Mouse (Mus musculus) heart, embryonic 10.5 days (tissue): ENCODE data around the gene E130208F15Rik. TPM values are rescaled to one million over a fixed set of nuclear protein-coding genes. Genes with fewer than 3 reads are reported as not detected.

Source experiments
- DNase-seq: peaks from one replicate; pipeline ENCODE4 v3.0.0-alpha.2; 2017; ENCODE audit warnings: low spot score
- H3K27ac ChIP-seq: fragments of 300-500 bp; sonication (generic); 2 replicates; pipeline ENCODE4 v1.5.1; 2016; ENCODE audit warnings: mild to moderate bottlenecking
- H3K27me3 ChIP-seq: fragments of 300-500 bp; sonication (generic); 2 replicates; pipeline ENCODE4 v1.6.1; 2016; ENCODE audit warnings: mild to moderate bottlenecking; ENCODE audit not compliant: poor library complexity, insufficient read depth, severe bottlenecking
- H3K36me3 ChIP-seq: fragments of 300-500 bp; sonication (generic); 2 replicates; pipeline ENCODE4 v1.6.1; 2016; ENCODE audit warnings: mild to moderate bottlenecking, moderate library complexity
- H3K4me1 ChIP-seq: fragments of 300-500 bp; sonication (generic); 2 replicates; pipeline ENCODE4 v1.6.1; 2016; ENCODE audit warnings: mild to moderate bottlenecking
- H3K4me3 ChIP-seq: fragments of 300-500 bp; sonication (generic); 2 replicates; pipeline ENCODE4 v1.5.1; 2016; ENCODE audit warnings: mild to moderate bottlenecking, moderate library complexity
- H3K9me3 ChIP-seq: fragments of 300-500 bp; sonication (generic); 2 replicates; pipeline ENCODE4 v1.6.1; 2016; ENCODE audit warnings: mild to moderate bottlenecking, moderate library complexity
- WGBS: fragments of 180-500 bp; shearing (Covaris S2); methylation state at CpG from one replicate; pipeline ENCODE4 v1.1.7; 2016; 5-methylcytosine and 5-hydroxymethylcytosine counted together
- polyA plus RNA-seq: library from polyadenylated mRNA; unstranded; fragments of >200 nt; fragmentation: Nextera tagmentation; extraction: Ambion mirVana; gene quantifications from 2 replicates; pipeline ENCODE4 v1.2.1, GENCODE M21; 2016

E130208F15Rik gene
- polyA plus RNA-seq, 1 experiment from 2014 or later: 3.2 TPM

- H3K4me1 ChIP-seq: peaks cover 22% of the 10 kb centered on the region
- 74% methylated on average over 7 of the region's 7 CpGs for WGBS
These were observed 37.0 kb downstream of the E130208F15Rik start for GRCm38 (mm10) chr7:30358378-30359186.

GRCm38 (mm10) chr7:30359276-30359865 lies 37.8 kb downstream of the E130208F15Rik start:
- no peak overlapping the region for H3K27ac ChIP-seq
- H3K36me3 ChIP-seq: peaks cover 15% of the 10 kb centered on the region
- peaks cover 68% of the 10 kb centered on the region for H3K27me3 ChIP-seq
- H3K9me3 ChIP-seq: no peaks in the 10 kb centered on the region
- DNase-seq: no peak
- peaks cover 22% of the 10 kb centered on the region for H3K4me1 ChIP-seq
- no peak overlapping the region for H3K4me3 ChIP-seq
- 78% methylated on average over 31 of the region's 31 CpGs for WGBS

More at GRCm38 (mm10) chr7:30358378-30359186, 37.0 kb downstream of the E130208F15Rik start:
- H3K9me3 ChIP-seq: no peaks in the 10 kb centered on the region
- H3K27ac ChIP-seq: no peak overlapping the region
- H3K36me3 ChIP-seq: peaks cover 15% of the 10 kb centered on the region
- peaks cover 60% of the 10 kb centered on the region for H3K27me3 ChIP-seq
- no peak overlapping the region for H3K4me3 ChIP-seq
- DNase-seq: no peak

- Histone ChIP-seq H3K27me3 (peaks cover 68% of the 10 kb centered on the region), H3K27ac (no peak overlapping the region), H3K36me3 (peaks cover 15% of the 10 kb centered on the region), H3K4me3 (no peak overlapping the region), H3K4me1 (peaks cover 22% of the 10 kb centered on the region), H3K9me3 (no peaks in the 10 kb centered on the region)
- DNase-seq: no peak
- 83% methylated on average over 17 of the region's 17 CpGs for WGBS
These were observed 38.5 kb downstream of the E130208F15Rik start for GRCm38 (mm10) chr7:30360028-30360427.

- peaks cover 22% of the 10 kb centered on the region for H3K4me1 ChIP-seq
- peak within 1 kb of the TSS; percentile 87 for H3K27ac ChIP-seq
- H3K27me3 ChIP-seq: peaks cover 62% of the 10 kb centered on the region
- H3K9me3 ChIP-seq: no peaks in the 10 kb centered on the region
- no peak for DNase-seq
- peaks cover 11% of the 10 kb centered on the region for H3K36me3 ChIP-seq
- H3K4me3 ChIP-seq: peak within 1 kb of the TSS; percentile 80
- 2% methylated on average over 45 of the region's 55 CpGs for WGBS
These were observed 41.3 kb downstream of the E130208F15Rik start, which contains the start of gene Lrfn3 for GRCm38 (mm10) chr7:30362652-30363343. Lrfn3 (minus strand) TSS chr7:30362772.

- peaks cover 60% of the 10 kb centered on the region for H3K27me3 ChIP-seq
- no peak overlapping the region for H3K27ac ChIP-seq
- 62% methylated on average over 6 of the region's 6 CpGs for WGBS
- H3K4me3 ChIP-seq: peak overlapping the region; percentile 80
- DNase-seq: no peak
- H3K4me1 ChIP-seq: peaks cover 22% of the 10 kb centered on the region
- H3K36me3 ChIP-seq: peaks cover 11% of the 10 kb centered on the region
- H3K9me3 ChIP-seq: no peaks in the 10 kb centered on the region
These were observed 41.8 kb downstream of the E130208F15Rik start for GRCm38 (mm10) chr7:30363344-30363738.

- Histone ChIP-seq H3K4me3 (no peak overlapping the region), H3K36me3 (no peaks in the 10 kb centered on the region), H3K4me1 (peaks cover 5% of the 10 kb centered on the region; the same call in 1 of the 2 replicates), H3K27ac (no peak overlapping the region), H3K27me3 (peaks cover 29% of the 10 kb centered on the region), H3K9me3 (no peaks in the 10 kb centered on the region)
- DNase-seq: no peak
- 62% methylated on average over 2 of the region's 2 CpGs for WGBS
These were observed 45.9 kb downstream of the E130208F15Rik start for GRCm38 (mm10) chr7:30367466-30367865.

Other genes with a start within 250 kb of the E130208F15Rik start
- 4.5 and 5.2 TPM in 2 replicates for gene Zfp82, start 248.8 kb upstream of the E130208F15Rik start, polyA plus RNA-seq
- 0.34 and 1.0 TPM in 2 replicates for gene Gm26920, start 231.3 kb upstream of the E130208F15Rik start, polyA plus RNA-seq
- gene Zfp566, start 231.2 kb upstream of the E130208F15Rik start, polyA plus RNA-seq: 7.0 and 10.7 TPM in 2 replicates
- 79.8 and 91.7 TPM in 2 replicates for gene Zfp260, start 227.0 kb upstream of the E130208F15Rik start, polyA plus RNA-seq
- gene Zfp382, start 199.8 kb upstream of the E130208F15Rik start, polyA plus RNA-seq: 9.5 and 10.8 TPM in 2 replicates
- gene Zfp146, start 152.0 kb upstream of the E130208F15Rik start, polyA plus RNA-seq: 8.6 and 9.5 TPM in 2 replicates
- 163 and 277 TPM in 2 replicates for gene Cox7a1, start 137.6 kb upstream of the E130208F15Rik start, polyA plus RNA-seq
- 76.6 and 84.1 TPM in 2 replicates for gene Capns1, start 122.9 kb upstream of the E130208F15Rik start, polyA plus RNA-seq
- gene Polr2i, start 89.8 kb upstream of the E130208F15Rik start, polyA plus RNA-seq: 122 and 127 TPM in 2 replicates
- gene Tbcb, start 89.5 kb upstream of the E130208F15Rik start, polyA plus RNA-seq: 212 and 246 TPM in 2 replicates
- gene Ovol3, start 86.0 kb upstream of the E130208F15Rik start, polyA plus RNA-seq: not detected in 2 replicates
- 0.29 and 0.43 TPM in 2 replicates for gene Thap8, start 41.6 kb upstream of the E130208F15Rik start, polyA plus RNA-seq
- gene Wdr62, start 41.3 kb upstream of the E130208F15Rik start, polyA plus RNA-seq: 11.4 and 13.9 TPM in 2 replicates
- 10.4 and 18.4 TPM in 2 replicates for gene Clip3, start 30.0 kb upstream of the E130208F15Rik start, polyA plus RNA-seq
- 68.2 and 71.8 TPM in 2 replicates for gene Alkbh6, start 13.0 kb upstream of the E130208F15Rik start, polyA plus RNA-seq
- 26.8 and 43.1 TPM in 2 replicates for gene Syne4, start 6.9 kb upstream of the E130208F15Rik start, polyA plus RNA-seq
- 15.1 and 16.4 TPM in 2 replicates for gene Sdhaf1, start 2.2 kb downstream of the E130208F15Rik start, polyA plus RNA-seq
- gene Lrfn3, start 41.0 kb downstream of the E130208F15Rik start, polyA plus RNA-seq: 1.3 and 2.0 TPM in 2 replicates
- gene Tyrobp, start 92.0 kb downstream of the E130208F15Rik start, polyA plus RNA-seq: 2.2 and 9.0 TPM in 2 replicates
- 0.35 TPM in 1 of 2 replicates, not detected in the other for gene Hcst, start 98.1 kb downstream of the E130208F15Rik start, polyA plus RNA-seq
- 1.5 and 1.6 TPM in 2 replicates for gene Nfkbid, start 100.0 kb downstream of the E130208F15Rik start, polyA plus RNA-seq
- gene Aplp1, start 123.8 kb downstream of the E130208F15Rik start, polyA plus RNA-seq: 44.3 and 50.4 TPM in 2 replicates
- gene Kirrel2, start 135.9 kb downstream of the E130208F15Rik start, polyA plus RNA-seq: 3.3 and 5.2 TPM in 2 replicates
- gene Nphs1, start 136.6 kb downstream of the E130208F15Rik start, polyA plus RNA-seq: 0.55 and 0.79 TPM in 2 replicates
- 0.30 and 3.0 TPM in 2 replicates for gene Prodh2, start 171.9 kb downstream of the E130208F15Rik start, polyA plus RNA-seq
- gene Arhgap33, start 213.3 kb downstream of the E130208F15Rik start, polyA plus RNA-seq: 8.5 and 9.0 TPM in 2 replicates
- 4.2 and 8.3 TPM in 2 replicates for gene Hspb6, start 230.4 kb downstream of the E130208F15Rik start, polyA plus RNA-seq
- gene Proser3, start 230.6 kb downstream of the E130208F15Rik start, polyA plus RNA-seq: 8.8 and 13.0 TPM in 2 replicates
- 31.5 and 35.6 TPM in 2 replicates for gene Lin37, start 238.1 kb downstream of the E130208F15Rik start, polyA plus RNA-seq
- gene U2af1l4, start 241.6 kb downstream of the E130208F15Rik start, polyA plus RNA-seq: 87.8 and 90.4 TPM in 2 replicates
- 9.9 and 12.3 TPM in 2 replicates for gene Gm49396, start 241.6 kb downstream of the E130208F15Rik start, polyA plus RNA-seq
- 112 and 124 TPM in 2 replicates for gene Psenen, start 241.9 kb downstream of the E130208F15Rik start, polyA plus RNA-seq
- gene Igflr1, start 243.7 kb downstream of the E130208F15Rik start, polyA plus RNA-seq: 2.6 and 4.1 TPM in 2 replicates